Mouse (Mus musculus) hindbrain, embryonic 14.5 days (tissue): ENCODE results near the gene Phf21b. TPM values are rescaled to one million over a fixed set of nuclear protein-coding genes. Genes with fewer than 3 reads are reported as not detected.
A peak's percentile ranks its signal among the peaks of the same experiment; 100 is the strongest.

Source experiments
- ATAC-seq: fragments of 200-750 bp; cut with Nextera tagmentation; 2 replicates; pipeline ENCODE4 v1.8.0; 2017; ENCODE audit warnings: moderate number of reproducible peaks, mild to moderate bottlenecking, moderate TSS enrichment, moderate library complexity; ENCODE audit not compliant: low FRiP score
- DNase-seq: peaks from one replicate; pipeline ENCODE4 v3.0.0-alpha.2; 2015; ENCODE audit warnings: low spot score
- H3K27ac ChIP-seq: fragments of 300-500 bp; sonication (generic); 2 replicates; pipeline ENCODE4 v1.5.1; 2014; ENCODE audit warnings: mild to moderate bottlenecking, moderate library complexity
- H3K27me3 ChIP-seq: fragments of 300-500 bp; sonication (generic); 2 replicates; pipeline ENCODE4 v1.6.1; 2014; ENCODE audit warnings: mild to moderate bottlenecking, low read length, mixed read lengths; ENCODE audit not compliant: control insufficient read depth, insufficient read depth
- H3K36me3 ChIP-seq: fragments of 300-500 bp; sonication (generic); replicated peaks from 2 replicates; pipeline ENCODE4 v1.6.1; 2014; ENCODE audit not compliant: control insufficient read depth, insufficient read depth
- H3K4me1 ChIP-seq: fragments of 300-500 bp; sonication (generic); replicated peaks from 2 replicates; pipeline ENCODE4 v1.6.1; 2014; ENCODE audit warnings: antibody characterized with exemption, low read length, mixed read lengths; ENCODE audit not compliant: control insufficient read depth, insufficient read depth
- H3K4me2 ChIP-seq: fragments of 300-500 bp; sonication (generic); replicated peaks from 2 replicates; pipeline ENCODE4 v1.6.1; 2014; ENCODE audit warnings: mild to moderate bottlenecking, moderate library complexity
- H3K4me3 ChIP-seq: fragments of 300-500 bp; sonication (generic); replicated peaks from 2 replicates; pipeline ENCODE4 v1.5.1; 2014; ENCODE audit warnings: mild to moderate bottlenecking, low read length
- H3K9ac ChIP-seq: fragments of 300-500 bp; sonication (generic); 2 replicates; pipeline ENCODE4 v1.6.1; 2014
- H3K9me3 ChIP-seq: fragments of 300-500 bp; sonication (generic); 2 replicates; pipeline ENCODE4 v1.6.1; 2016; ENCODE audit warnings: low read length; ENCODE audit not compliant: control insufficient read depth
- WGBS: fragments of 180-500 bp; shearing (Covaris S2); extraction: QIAGEN DNeasy Blood & Tissue Kit; methylation state at CpG from one replicate; pipeline ENCODE4 v1.1.7; 2014; 5-methylcytosine and 5-hydroxymethylcytosine counted together
- polyA plus RNA-seq: library from polyadenylated mRNA; unstranded; fragments of >200 nt; fragmentation: Nextera tagmentation; extraction: Ambion mirVana; gene quantifications from 2 replicates; pipeline ENCODE4 v1.2.1, GENCODE M21; 2014

The Phf21b gene
- polyA plus RNA-seq, 1 experiment from 2014 or later = 8.8 TPM

GRCm38 (mm10) chr15:84744308-84744707 is 111.5 kb downstream of the Phf21b start:
- 18% methylated on average over 2 of the region's 2 CpGs for WGBS
- Histone ChIP-seq H3K4me3 (no peak overlapping the region), H3K4me1 (no peaks in the 10 kb centered on the region), H3K4me2 (no peak overlapping the region), H3K9ac (no peak overlapping the region), H3K36me3 (no peaks in the 10 kb centered on the region), H3K9me3 (no peaks in the 10 kb centered on the region), H3K27me3 (no peaks in the 10 kb centered on the region), H3K27ac (no peak overlapping the region)
- DNase-seq (no peak), ATAC-seq (no peak)

- WGBS = 19% methylated on average over 3 of the region's 3 CpGs
- H3K36me3 ChIP-seq = no peaks in the 10 kb centered on the region
- H3K9me3 ChIP-seq = no peaks in the 10 kb centered on the region
- no peaks in the 10 kb centered on the region for H3K4me1 ChIP-seq
- DNase-seq (no peak), ATAC-seq (no peak)
- H3K4me3 ChIP-seq = no peak overlapping the region
- H3K4me2 ChIP-seq = no peak overlapping the region
- H3K9ac ChIP-seq = no peak overlapping the region
- H3K27ac ChIP-seq = no peak overlapping the region
- H3K27me3 ChIP-seq = no peaks in the 10 kb centered on the region
These were observed 112.5 kb downstream of the Phf21b start for GRCm38 (mm10) chr15:84743347-84743746.

- WGBS = 78% methylated on average over 3 of the region's 3 CpGs
- H3K4me2 ChIP-seq = no peak overlapping the region
- H3K27me3 ChIP-seq = no peaks in the 10 kb centered on the region
- no peak overlapping the region for H3K4me3 ChIP-seq
- no peaks in the 10 kb centered on the region for H3K36me3 ChIP-seq
- H3K27ac ChIP-seq = no peak overlapping the region
- ATAC-seq (no peak), DNase-seq (no peak)
- H3K4me1 ChIP-seq = no peaks in the 10 kb centered on the region
- no peak overlapping the region for H3K9ac ChIP-seq
- no peaks in the 10 kb centered on the region for H3K9me3 ChIP-seq
These were observed 114.3 kb downstream of the Phf21b start for GRCm38 (mm10) chr15:84741573-84741972.

- Histone ChIP-seq H3K4me3 (no peak overlapping the region), H3K4me2 (no peak overlapping the region), H3K4me1 (no peaks in the 10 kb centered on the region), H3K9ac (no peak overlapping the region), H3K27ac (no peak overlapping the region), H3K27me3 (no peaks in the 10 kb centered on the region), H3K36me3 (no peaks in the 10 kb centered on the region), H3K9me3 (no peaks in the 10 kb centered on the region)
- 89% methylated on average over 7 of the region's 7 CpGs for WGBS
- no peak for ATAC-seq
- no peak for DNase-seq
These were observed 117.6 kb downstream of the Phf21b start for GRCm38 (mm10) chr15:84738246-84738645.

- Histone ChIP-seq H3K4me2 (no peak overlapping the region), H3K9ac (no peak overlapping the region), H3K27me3 (no peaks in the 10 kb centered on the region), H3K9me3 (no peaks in the 10 kb centered on the region), H3K27ac (no peak overlapping the region), H3K36me3 (no peaks in the 10 kb centered on the region), H3K4me1 (no peaks in the 10 kb centered on the region), H3K4me3 (no peak overlapping the region)
- ATAC-seq = 0 out of 2 replicates have a peak, but pooled peaks have one; percentile 46
- 36% methylated on average over 2 of the region's 4 CpGs for WGBS
- no peak for DNase-seq
These were observed 118.9 kb downstream of the Phf21b start for GRCm38 (mm10) chr15:84736994-84737346.

GRCm38 (mm10) chr15:84736346-84736993 is 119.4 kb downstream of the Phf21b start:
- DNase-seq = peak; percentile 42
- no peak overlapping the region for H3K4me2 ChIP-seq

More at GRCm38 (mm10) chr15:84736346-84736993, 119.4 kb downstream of the Phf21b start:
- no peaks in the 10 kb centered on the region for H3K9me3 ChIP-seq
- no peaks in the 10 kb centered on the region for H3K4me1 ChIP-seq
- no peak overlapping the region for H3K4me3 ChIP-seq
- no peaks in the 10 kb centered on the region for H3K36me3 ChIP-seq
- WGBS = 42% methylated on average over 11 of the region's 11 CpGs
- H3K27me3 ChIP-seq = no peaks in the 10 kb centered on the region
- H3K9ac ChIP-seq = no peak overlapping the region
- ATAC-seq = peak; percentile 63; the same call in 1 of the 2 replicates
- peak overlapping the region; percentile 47 for H3K27ac ChIP-seq

Other genes starting within 250 kb of the Phf21b start
- gene Prr5, start 186.4 kb downstream of the Phf21b start, polyA plus RNA-seq = 26.2 and 27.1 TPM in 2 replicates
- 0.87 and 1.0 TPM in 2 replicates for gene Arhgap8, start 136.0 kb downstream of the Phf21b start, polyA plus RNA-seq
- 0.74 and 0.83 TPM in 2 replicates for gene Gm29666, start 64.0 kb upstream of the Phf21b start, polyA plus RNA-seq
- 24.2 and 25.3 TPM in 2 replicates for gene Nup50, start 67.4 kb upstream of the Phf21b start, polyA plus RNA-seq
- gene 5031439G07Rik, start 132.5 kb upstream of the Phf21b start, polyA plus RNA-seq = 19.2 and 27.8 TPM in 2 replicates
- 0.89 and 1.4 TPM in 2 replicates for gene Upk3a, start 161.1 kb upstream of the Phf21b start, polyA plus RNA-seq
- gene Fam118a, start 172.9 kb upstream of the Phf21b start, polyA plus RNA-seq = 30.5 and 32.3 TPM in 2 replicates